Mouse (Mus musculus): ENCODE measurements around the gene Arpp21. TPM values are rescaled to one million over a fixed set of nuclear protein-coding genes. Genes with fewer than 3 reads are reported as not detected.
A peak's percentile ranks its signal among the peaks of the same experiment; 100 is the strongest.

Arpp21 gene
- polyA plus RNA-seq, 1 experiment from 2014 or later, result 3.4 TPM

DNA sequence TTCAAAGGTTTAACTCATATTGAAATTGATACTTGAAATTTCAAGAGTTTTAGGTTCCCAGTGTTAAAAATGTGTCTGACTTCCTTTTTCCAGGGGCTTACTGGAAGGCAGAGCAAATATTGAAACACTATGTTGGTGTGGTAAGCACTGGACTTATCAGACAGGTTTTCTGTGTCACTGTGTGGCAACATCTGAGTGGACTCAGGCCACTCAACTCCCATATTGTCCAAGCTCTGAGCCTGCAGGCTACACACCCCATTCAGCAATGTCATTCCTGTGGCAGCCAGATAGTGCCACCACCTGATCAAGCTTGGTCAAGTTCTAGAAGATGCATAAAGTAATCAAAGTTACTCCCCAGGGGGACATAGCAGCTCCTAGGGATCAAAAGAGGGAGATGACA, 97.9 kb downstream of the Arpp21 start:
- H3K4me3 ChIP-seq (replicated peaks; ENCODE audit: low read length), result no peak overlapping the region
- H3K4me1 ChIP-seq (ENCODE audit: control insufficient read depth, insufficient read depth, low read length), result no peaks in the 10 kb centered on the region
- no peaks in the 10 kb centered on the region for H3K9me3 ChIP-seq (replicated peaks; ENCODE audit: control insufficient read depth, low read length)
- H3K27me3 ChIP-seq (ENCODE audit: control insufficient read depth, insufficient read depth, low read length), result no peaks in the 10 kb centered on the region
- H3K4me2 ChIP-seq (ENCODE audit: low read depth, low read length), result no peak overlapping the region
- no peaks in the 10 kb centered on the region for H3K36me3 ChIP-seq (ENCODE audit: control insufficient read depth, insufficient read depth, low read length)
- ATAC-seq (ENCODE audit: insufficient read depth, low FRiP score), result peak; percentile 25; the same call in 1 of the 2 replicates
- H3K9ac ChIP-seq (ENCODE audit: low read length), result no peak overlapping the region
- H3K27ac ChIP-seq (ENCODE audit: low read length), result no peak overlapping the region

GRCm38 (mm10) chr9:112130812-112131211, 104.9 kb downstream of the Arpp21 start:
- no peaks in the 10 kb centered on the region for H3K36me3 ChIP-seq (ENCODE audit: control insufficient read depth, insufficient read depth, low read length)
- H3K9ac ChIP-seq (ENCODE audit: low read length), result no peak overlapping the region
- H3K9me3 ChIP-seq (replicated peaks; ENCODE audit: control insufficient read depth, low read length), result no peaks in the 10 kb centered on the region
- no peak overlapping the region for H3K4me3 ChIP-seq (replicated peaks; ENCODE audit: low read length)
- H3K27me3 ChIP-seq (ENCODE audit: control insufficient read depth, insufficient read depth, low read length), result no peaks in the 10 kb centered on the region
- H3K27ac ChIP-seq (ENCODE audit: low read length), result no peak overlapping the region
- ATAC-seq (ENCODE audit: insufficient read depth, low FRiP score), result peak; percentile 50; the same call in 1 of the 2 replicates
- no peaks in the 10 kb centered on the region for H3K4me1 ChIP-seq (ENCODE audit: control insufficient read depth, insufficient read depth, low read length)
- 34% methylated on average over 3 of the region's 3 CpGs for WGBS
- no peak overlapping the region for H3K4me2 ChIP-seq (ENCODE audit: low read depth, low read length)

- Histone ChIP-seq H3K27ac (ENCODE audit: low read length) (no peak overlapping the region), H3K4me3 (replicated peaks; ENCODE audit: low read length) (no peak overlapping the region), H3K9ac (ENCODE audit: low read length) (no peak overlapping the region), H3K27me3 (ENCODE audit: control insufficient read depth, insufficient read depth, low read length) (0 out of 2 replicates have a peak, but pooled peaks cover under 1% of the 10 kb centered on the region), H3K9me3 (replicated peaks; ENCODE audit: control insufficient read depth, low read length) (no peaks in the 10 kb centered on the region), H3K4me2 (ENCODE audit: low read depth, low read length) (no peak overlapping the region), H3K4me1 (ENCODE audit: control insufficient read depth, insufficient read depth, low read length) (no peaks in the 10 kb centered on the region), H3K36me3 (ENCODE audit: control insufficient read depth, insufficient read depth, low read length) (no peaks in the 10 kb centered on the region)
- ATAC-seq (ENCODE audit: insufficient read depth, low FRiP score), result peak; percentile 50; the same call in 1 of the 2 replicates
- 34% methylated on average over 10 of the region's 10 CpGs for WGBS
Measured at GRCm38 (mm10) chr9:112124667-112125066, 111.1 kb downstream of the Arpp21 start.

GRCm38 (mm10) chr9:112124184-112124583, 111.6 kb downstream of the Arpp21 start:
- Histone ChIP-seq H3K27me3 (ENCODE audit: control insufficient read depth, insufficient read depth, low read length) (peaks cover 5% of the 10 kb centered on the region; the same call in 1 of the 2 replicates), H3K27ac (ENCODE audit: low read length) (no peak overlapping the region), H3K4me1 (ENCODE audit: control insufficient read depth, insufficient read depth, low read length) (no peaks in the 10 kb centered on the region), H3K9ac (ENCODE audit: low read length) (no peak overlapping the region), H3K4me3 (replicated peaks; ENCODE audit: low read length) (no peak overlapping the region), H3K4me2 (ENCODE audit: low read depth, low read length) (no peak overlapping the region), H3K9me3 (replicated peaks; ENCODE audit: control insufficient read depth, low read length) (no peaks in the 10 kb centered on the region), H3K36me3 (ENCODE audit: control insufficient read depth, insufficient read depth, low read length) (no peaks in the 10 kb centered on the region)
- WGBS, result 63% methylated on average over 4 of the region's 4 CpGs
- no peak for ATAC-seq (ENCODE audit: insufficient read depth, low FRiP score)

GRCm38 (mm10) chr9:112123421-112123828, 112.3 kb downstream of the Arpp21 start:
- Histone ChIP-seq H3K4me2 (ENCODE audit: low read depth, low read length) (no peak overlapping the region), H3K36me3 (ENCODE audit: control insufficient read depth, insufficient read depth, low read length) (no peaks in the 10 kb centered on the region), H3K4me3 (replicated peaks; ENCODE audit: low read length) (no peak overlapping the region), H3K4me1 (ENCODE audit: control insufficient read depth, insufficient read depth, low read length) (no peaks in the 10 kb centered on the region), H3K9me3 (replicated peaks; ENCODE audit: control insufficient read depth, low read length) (no peaks in the 10 kb centered on the region), H3K27me3 (ENCODE audit: control insufficient read depth, insufficient read depth, low read length) (peaks cover 7% of the 10 kb centered on the region; the same call in 1 of the 2 replicates), H3K27ac (ENCODE audit: low read length) (no peak overlapping the region), H3K9ac (ENCODE audit: low read length) (no peak overlapping the region)
- ATAC-seq (ENCODE audit: insufficient read depth, low FRiP score), result no peak
- 73% methylated on average over 6 of the region's 6 CpGs for WGBS

DNA sequence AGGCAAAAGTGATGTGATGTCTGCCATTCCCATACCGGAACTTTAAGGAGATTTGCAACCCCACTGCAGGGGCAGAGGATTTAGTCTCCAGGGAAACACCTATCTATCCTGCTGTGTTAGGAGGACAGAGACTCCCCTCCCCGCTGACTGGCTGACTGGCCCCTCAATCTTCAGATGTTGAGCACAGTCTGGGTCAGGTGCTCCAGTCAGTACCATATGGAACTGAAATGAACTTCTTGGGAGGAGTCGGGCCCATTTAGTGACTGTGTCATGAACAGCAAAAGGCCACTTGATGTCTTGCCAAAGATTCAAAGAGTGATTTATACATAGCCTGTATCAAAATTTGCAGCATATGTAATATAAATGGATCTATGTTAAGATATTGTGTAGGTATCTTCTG, 116.2 kb downstream of the Arpp21 start:
- 35% methylated on average over 3 of the region's 3 CpGs for WGBS
- Histone ChIP-seq H3K27ac (ENCODE audit: low read length) (no peak overlapping the region), H3K27me3 (ENCODE audit: control insufficient read depth, insufficient read depth, low read length) (peaks cover 12% of the 10 kb centered on the region; the same call in 1 of the 2 replicates), H3K4me3 (replicated peaks; ENCODE audit: low read length) (no peak overlapping the region), H3K9ac (ENCODE audit: low read length) (no peak overlapping the region), H3K4me1 (ENCODE audit: control insufficient read depth, insufficient read depth, low read length) (no peaks in the 10 kb centered on the region), H3K36me3 (ENCODE audit: control insufficient read depth, insufficient read depth, low read length) (no peaks in the 10 kb centered on the region), H3K9me3 (replicated peaks; ENCODE audit: control insufficient read depth, low read length) (no peaks in the 10 kb centered on the region), H3K4me2 (ENCODE audit: low read depth, low read length) (no peak overlapping the region)
- ATAC-seq (ENCODE audit: insufficient read depth, low FRiP score), result no peak

- H3K9ac ChIP-seq (ENCODE audit: low read length), result no peak overlapping the region
- H3K36me3 ChIP-seq (ENCODE audit: control insufficient read depth, insufficient read depth, low read length), result no peaks in the 10 kb centered on the region
- 19% methylated on average over 7 of the region's 7 CpGs for WGBS
- no peak for ATAC-seq (ENCODE audit: insufficient read depth, low FRiP score)
- H3K4me3 ChIP-seq (replicated peaks; ENCODE audit: low read length), result no peak overlapping the region
- H3K27me3 ChIP-seq (ENCODE audit: control insufficient read depth, insufficient read depth, low read length), result peaks cover 12% of the 10 kb centered on the region; the same call in 1 of the 2 replicates
- no peak overlapping the region for H3K27ac ChIP-seq (ENCODE audit: low read length)
- no peaks in the 10 kb centered on the region for H3K4me1 ChIP-seq (ENCODE audit: control insufficient read depth, insufficient read depth, low read length)
- no peak overlapping the region for H3K4me2 ChIP-seq (ENCODE audit: low read depth, low read length)
- H3K9me3 ChIP-seq (replicated peaks; ENCODE audit: control insufficient read depth, low read length), result no peaks in the 10 kb centered on the region
Measured at GRCm38 (mm10) chr9:112119106-112119433, 116.7 kb downstream of the Arpp21 start.

DNA sequence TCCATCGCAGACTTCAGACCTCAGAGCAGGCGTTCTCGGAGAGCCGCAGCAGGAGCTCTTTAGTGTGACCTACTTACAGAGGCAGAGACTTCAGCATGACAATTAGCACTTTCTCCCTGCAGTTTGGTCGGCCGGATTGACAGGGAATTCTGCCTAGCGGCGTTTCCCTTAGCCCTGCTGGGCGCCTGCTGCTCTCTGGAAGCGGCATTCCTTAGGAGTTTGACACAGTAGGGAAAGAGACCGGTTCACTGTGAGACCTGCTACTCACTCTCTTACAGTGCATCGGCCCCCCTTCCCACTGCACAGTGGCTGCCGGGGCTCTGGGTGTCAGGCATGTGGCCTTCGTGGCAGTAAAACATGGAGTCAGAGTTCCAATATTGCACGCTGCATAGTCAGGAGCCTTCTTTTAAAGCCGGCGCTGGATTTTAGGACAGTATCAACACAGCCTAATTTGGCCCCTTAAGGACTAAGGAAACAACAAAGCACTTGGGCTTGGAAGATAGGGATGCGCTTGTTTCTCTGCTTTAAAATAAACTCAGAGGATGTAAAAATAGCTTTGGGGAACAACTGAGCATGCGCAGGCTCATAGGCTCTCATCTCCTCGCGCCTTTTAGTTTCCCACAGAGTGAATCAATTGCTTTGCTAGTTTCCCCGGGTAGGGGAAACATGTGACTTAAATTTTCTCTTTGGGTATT, 117.2 kb downstream of the Arpp21 start:
- H3K4me3 ChIP-seq (replicated peaks; ENCODE audit: low read length), result peak overlapping the region; percentile 28

GRCm38 (mm10) chr9:112117632-112118410, 117.9 kb downstream of the Arpp21 start:
- H3K4me2 ChIP-seq (ENCODE audit: low read depth, low read length), result peak overlapping the region; percentile 48
- H3K4me3 ChIP-seq (replicated peaks; ENCODE audit: low read length), result no peak overlapping the region
- ATAC-seq (ENCODE audit: insufficient read depth, low FRiP score), result no peak
- H3K27ac ChIP-seq (ENCODE audit: low read length), result no peak overlapping the region
- peaks cover 12% of the 10 kb centered on the region; the same call in 1 of the 2 replicates for H3K27me3 ChIP-seq (ENCODE audit: control insufficient read depth, insufficient read depth, low read length)
- WGBS, result 26% methylated on average over 15 of the region's 15 CpGs
- H3K36me3 ChIP-seq (ENCODE audit: control insufficient read depth, insufficient read depth, low read length), result no peaks in the 10 kb centered on the region
- H3K4me1 ChIP-seq (ENCODE audit: control insufficient read depth, insufficient read depth, low read length), result no peaks in the 10 kb centered on the region
- H3K9me3 ChIP-seq (replicated peaks; ENCODE audit: control insufficient read depth, low read length), result no peaks in the 10 kb centered on the region
- no peak overlapping the region for H3K9ac ChIP-seq (ENCODE audit: low read length)

More for the DNA sequence above, 117.2 kb downstream of the Arpp21 start:
- H3K4me1 ChIP-seq (ENCODE audit: control insufficient read depth, insufficient read depth, low read length), result no peaks in the 10 kb centered on the region
- peaks cover 12% of the 10 kb centered on the region; the same call in 1 of the 2 replicates for H3K27me3 ChIP-seq (ENCODE audit: control insufficient read depth, insufficient read depth, low read length)
- H3K27ac ChIP-seq (ENCODE audit: low read length), result no peak overlapping the region
- ATAC-seq (ENCODE audit: insufficient read depth, low FRiP score), result no peak
- H3K36me3 ChIP-seq (ENCODE audit: control insufficient read depth, insufficient read depth, low read length), result no peaks in the 10 kb centered on the region
- whole genome bisulfite sequencing, result 2% methylated on average over 22 of the region's 22 CpGs
- peak overlapping the region; percentile 48 for H3K4me2 ChIP-seq (ENCODE audit: low read depth, low read length)
- peak overlapping the region; percentile 46 for H3K9ac ChIP-seq (ENCODE audit: low read length)
- H3K9me3 ChIP-seq (replicated peaks; ENCODE audit: control insufficient read depth, low read length), result no peaks in the 10 kb centered on the region
